Mouse (Mus musculus): ENCODE data around the gene B020004J07Rik. TPM values are rescaled to one million over a fixed set of nuclear protein-coding genes. Genes with fewer than 3 reads are reported as not detected.
"Not testable (repeated sequence)": the region's sequence is repeated elsewhere in the genome, so short reads cannot be mapped to it uniquely, and the experiment has no call there.

B020004J07Rik gene
- not detected in 2 replicates for polyA plus RNA-seq (2014; fragmentation: Nextera tagmentation; extraction: Ambion mirVana)

DNA sequence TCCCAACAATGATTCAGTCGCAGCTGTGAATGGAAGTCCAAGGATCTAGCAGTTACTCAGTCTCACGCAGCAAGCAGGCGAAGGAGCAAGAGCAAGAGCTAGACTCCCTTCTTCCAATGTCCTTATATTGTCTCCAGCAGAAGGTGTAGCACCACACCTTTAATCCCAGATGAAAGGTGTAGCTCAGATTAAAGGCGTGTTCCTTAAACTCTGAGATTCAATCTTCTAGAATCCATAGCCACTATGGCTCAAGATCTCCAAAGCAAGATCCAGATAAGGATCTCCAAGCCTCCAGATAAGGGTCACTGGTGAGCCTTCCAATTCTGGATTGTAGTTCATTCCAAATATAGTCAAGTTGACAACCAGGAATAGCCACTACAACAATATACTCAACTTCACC lies at the start of gene B020004J07Rik:
Gene B020004J07Rik, minus strand, starts transcription at position 101 of the 400 bp plus-strand sequence.
- not testable (repeated sequence) for H3K9me3 ChIP-seq (ENCODE audit: control insufficient read depth, low read length); H3K4me1 ChIP-seq (replicated peaks; ENCODE audit: control insufficient read depth, insufficient read depth, low read length); H3K36me3 ChIP-seq (replicated peaks; ENCODE audit: control insufficient read depth, insufficient read depth); H3K4me2 ChIP-seq (replicated peaks); H3K27ac ChIP-seq; ATAC-seq (ENCODE audit: low FRiP score); DNase-seq (ENCODE audit: low spot score); H3K4me3 ChIP-seq (replicated peaks; ENCODE audit: low read length); H3K27me3 ChIP-seq (ENCODE audit: control insufficient read depth, insufficient read depth, low read length); H3K9ac ChIP-seq
- 97% methylated on average over 3 of the region's 4 CpGs for WGBS

- DNase-seq (ENCODE audit: low spot score): no peak
- Histone ChIP-seq H3K27me3 (ENCODE audit: control insufficient read depth, insufficient read depth, low read length) (no peaks in the 10 kb centered on the region), H3K9ac (no peak overlapping the region), H3K9me3 (ENCODE audit: control insufficient read depth, low read length) (no peaks in the 10 kb centered on the region), H3K4me1 (replicated peaks; ENCODE audit: control insufficient read depth, insufficient read depth, low read length) (no peaks in the 10 kb centered on the region), H3K4me3 (replicated peaks; ENCODE audit: low read length) (no peak overlapping the region), H3K36me3 (replicated peaks; ENCODE audit: control insufficient read depth, insufficient read depth) (no peaks in the 10 kb centered on the region), H3K4me2 (replicated peaks) (no peak overlapping the region), H3K27ac (no peak overlapping the region)
- no peak for ATAC-seq (ENCODE audit: low FRiP score)
Observed at GRCm38 (mm10) chr4:101889377-101889776, 45.6 kb upstream of the B020004J07Rik start.

DNA sequence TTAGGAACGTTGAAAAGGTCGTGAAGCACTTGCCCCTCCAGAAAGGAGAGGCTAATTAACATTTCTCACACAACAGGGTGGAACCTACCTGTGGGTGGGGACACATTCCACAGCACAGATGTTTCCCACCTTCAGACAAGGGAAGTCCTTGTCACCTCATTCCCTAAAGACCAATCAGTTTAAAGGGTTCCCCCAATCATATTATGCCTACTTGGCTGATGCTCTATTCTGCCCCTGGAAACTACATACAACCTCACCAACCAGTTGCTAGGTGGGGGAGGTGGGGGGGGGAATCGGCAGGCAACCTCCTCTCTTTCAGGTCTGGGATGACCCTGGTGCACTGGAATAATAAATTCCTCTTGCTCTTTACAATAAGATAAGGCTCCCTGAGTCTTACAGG lies 39.8 kb upstream of the B020004J07Rik start:
- Histone ChIP-seq H3K9me3 (ENCODE audit: control insufficient read depth, low read length) (no peaks in the 10 kb centered on the region), H3K36me3 (replicated peaks; ENCODE audit: control insufficient read depth, insufficient read depth) (no peaks in the 10 kb centered on the region), H3K4me3 (replicated peaks; ENCODE audit: low read length) (no peak overlapping the region), H3K4me2 (replicated peaks) (no peak overlapping the region), H3K9ac (no peak overlapping the region), H3K27me3 (ENCODE audit: control insufficient read depth, insufficient read depth, low read length) (no peaks in the 10 kb centered on the region), H3K27ac (no peak overlapping the region), H3K4me1 (replicated peaks; ENCODE audit: control insufficient read depth, insufficient read depth, low read length) (no peaks in the 10 kb centered on the region)
- 57% methylated on average over 3 of the region's 3 CpGs for WGBS
- ATAC-seq (ENCODE audit: low FRiP score) (no peak), DNase-seq (ENCODE audit: low spot score) (no peak)

DNA sequence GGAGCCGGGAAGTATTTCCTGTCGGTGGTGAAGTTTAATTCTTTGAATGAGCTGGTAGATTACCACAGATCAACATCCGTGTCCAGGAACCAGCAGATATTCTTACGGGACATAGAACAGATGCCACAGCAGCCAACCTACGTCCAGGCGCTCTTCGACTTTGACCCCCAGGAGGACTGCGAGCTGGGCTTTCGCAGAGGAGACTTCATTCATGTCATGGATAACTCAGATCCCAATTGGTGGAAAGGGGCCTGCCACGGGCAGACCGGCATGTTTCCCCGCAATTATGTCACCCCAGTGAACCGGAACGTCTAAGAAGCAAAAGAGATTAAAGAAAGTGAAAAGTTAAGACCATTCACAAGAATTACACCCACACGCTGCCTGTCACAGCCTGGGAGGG lies 31.9 kb upstream of the B020004J07Rik start:
- H3K27me3 ChIP-seq (ENCODE audit: control insufficient read depth, insufficient read depth, low read length); H3K4me3 ChIP-seq (replicated peaks; ENCODE audit: low read length); H3K9me3 ChIP-seq (ENCODE audit: control insufficient read depth, low read length); H3K27ac ChIP-seq; ATAC-seq (ENCODE audit: low FRiP score); H3K4me2 ChIP-seq (replicated peaks); H3K4me1 ChIP-seq (replicated peaks; ENCODE audit: control insufficient read depth, insufficient read depth, low read length); H3K36me3 ChIP-seq (replicated peaks; ENCODE audit: control insufficient read depth, insufficient read depth); H3K9ac ChIP-seq; DNase-seq (ENCODE audit: low spot score): not testable (repeated sequence)
- WGBS: 90% methylated on average over 15 of the region's 15 CpGs

DNA sequence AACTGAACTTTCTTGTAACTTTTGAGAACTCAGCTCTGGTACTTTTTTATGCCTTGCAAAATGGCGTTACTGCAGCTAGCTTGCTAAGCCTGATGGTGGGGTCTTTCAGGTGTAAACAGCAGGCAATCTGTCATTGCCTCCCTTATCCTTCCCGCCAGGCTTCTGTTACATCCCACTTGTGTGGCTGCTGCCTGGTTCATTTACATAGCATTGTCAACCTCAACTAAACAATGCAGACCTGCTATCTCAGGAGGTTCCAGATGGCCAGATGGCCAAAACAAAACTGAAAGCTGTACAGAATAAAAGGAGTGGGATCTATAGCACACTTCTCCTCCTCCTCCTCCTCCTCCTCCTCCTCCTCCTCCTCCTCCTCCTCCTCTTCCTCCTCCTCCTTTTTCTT lies 28.2 kb upstream of the B020004J07Rik start:
- not testable (repeated sequence) for H3K9me3 ChIP-seq (ENCODE audit: control insufficient read depth, low read length); H3K27ac ChIP-seq; H3K27me3 ChIP-seq (ENCODE audit: control insufficient read depth, insufficient read depth, low read length); DNase-seq (ENCODE audit: low spot score); H3K4me2 ChIP-seq (replicated peaks); ATAC-seq (ENCODE audit: low FRiP score); H3K4me3 ChIP-seq (replicated peaks; ENCODE audit: low read length); H3K9ac ChIP-seq; H3K4me1 ChIP-seq (replicated peaks; ENCODE audit: control insufficient read depth, insufficient read depth, low read length); H3K36me3 ChIP-seq (replicated peaks; ENCODE audit: control insufficient read depth, insufficient read depth)
- 64% methylated on average over 2 of the region's 2 CpGs for WGBS

- H3K4me1 ChIP-seq (replicated peaks; ENCODE audit: control insufficient read depth, insufficient read depth, low read length): no peaks in the 10 kb centered on the region
- DNase-seq (ENCODE audit: low spot score) (no peak), ATAC-seq (ENCODE audit: low FRiP score) (no peak)
- H3K9me3 ChIP-seq (ENCODE audit: control insufficient read depth, low read length): no peaks in the 10 kb centered on the region
- H3K4me3 ChIP-seq (replicated peaks; ENCODE audit: low read length): no peak overlapping the region
- WGBS: 93% methylated on average over 6 of the region's 6 CpGs
- H3K27ac ChIP-seq: no peak overlapping the region
- no peak overlapping the region for H3K4me2 ChIP-seq (replicated peaks)
- H3K27me3 ChIP-seq (ENCODE audit: control insufficient read depth, insufficient read depth, low read length): no peaks in the 10 kb centered on the region
- H3K36me3 ChIP-seq (replicated peaks; ENCODE audit: control insufficient read depth, insufficient read depth): no peaks in the 10 kb centered on the region
- H3K9ac ChIP-seq: no peak overlapping the region
Observed at GRCm38 (mm10) chr4:101862289-101862688, 18.5 kb upstream of the B020004J07Rik start.

GRCm38 (mm10) chr4:101860873-101861272 lies 17.1 kb upstream of the B020004J07Rik start:
- Histone ChIP-seq H3K4me2 (replicated peaks) (no peak overlapping the region), H3K36me3 (replicated peaks; ENCODE audit: control insufficient read depth, insufficient read depth) (no peaks in the 10 kb centered on the region), H3K27me3 (ENCODE audit: control insufficient read depth, insufficient read depth, low read length) (no peaks in the 10 kb centered on the region), H3K9me3 (ENCODE audit: control insufficient read depth, low read length) (no peaks in the 10 kb centered on the region), H3K27ac (no peak overlapping the region), H3K4me1 (replicated peaks; ENCODE audit: control insufficient read depth, insufficient read depth, low read length) (no peaks in the 10 kb centered on the region), H3K4me3 (replicated peaks; ENCODE audit: low read length) (no peak overlapping the region), H3K9ac (no peak overlapping the region)
- ATAC-seq (ENCODE audit: low FRiP score) (no peak), DNase-seq (ENCODE audit: low spot score) (no peak)
- WGBS: 43% methylated on average over 6 of the region's 6 CpGs

DNA sequence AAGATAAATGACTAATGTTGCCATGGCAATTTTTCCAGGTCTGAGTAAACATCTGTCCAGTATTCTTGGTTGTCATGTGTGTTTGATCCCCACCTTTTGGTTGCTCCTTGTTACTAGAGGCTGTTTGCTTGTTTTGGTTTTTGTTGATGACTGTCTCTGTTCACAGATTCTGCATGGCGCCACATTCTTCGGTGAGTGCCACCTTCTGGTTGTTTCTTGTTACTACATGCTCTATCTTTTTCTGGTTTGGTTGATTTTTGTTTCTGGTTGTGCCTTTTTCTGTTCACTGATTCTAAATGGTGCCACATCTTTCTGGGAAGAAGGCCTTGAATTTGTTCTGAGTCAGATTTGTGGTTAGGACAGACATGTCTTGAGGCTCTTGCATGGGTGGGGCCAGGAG lies 7.1 kb upstream of the B020004J07Rik start:
- Histone ChIP-seq H3K9ac (no peak overlapping the region), H3K4me2 (replicated peaks) (no peak overlapping the region), H3K36me3 (replicated peaks; ENCODE audit: control insufficient read depth, insufficient read depth) (no peaks in the 10 kb centered on the region), H3K9me3 (ENCODE audit: control insufficient read depth, low read length) (peaks cover 14% of the 10 kb centered on the region), H3K4me3 (replicated peaks; ENCODE audit: low read length) (no peak overlapping the region), H3K27ac (no peak overlapping the region), H3K27me3 (ENCODE audit: control insufficient read depth, insufficient read depth, low read length) (no peaks in the 10 kb centered on the region), H3K4me1 (replicated peaks; ENCODE audit: control insufficient read depth, insufficient read depth, low read length) (no peaks in the 10 kb centered on the region)
- ATAC-seq (ENCODE audit: low FRiP score) (no peak), DNase-seq (ENCODE audit: low spot score) (no peak)
- 63% methylated on average over 2 of the region's 2 CpGs for WGBS
